Mouse (Mus musculus) layer of hippocampus, adult 2 months (tissue): ENCODE data around the gene Pla1a. TPM values are rescaled to one million over a fixed set of nuclear protein-coding genes. Genes with fewer than 3 reads are reported as not detected.

Experiments used
- DNase-seq, 2 experiments: peaks; one replicate each; pipeline ENCODE4 v3.0.0; 2022; ENCODE audit warnings: low spot score in 2 of 2
- H3K27ac ChIP-seq: fragments of 200-600 bp; 2 replicates; pipeline ENCODE4 v1.8.1; 2022
- H3K4me3 ChIP-seq: fragments of 200-600 bp; 2 replicates; pipeline ENCODE4 v1.8.1; 2022; ENCODE audit warnings: mild to moderate bottlenecking
- CTCF ChIP-seq: fragments of 200-600 bp; conservative IDR thresholded peaks from 2 replicates; pipeline ENCODE4 v1.8.1; 2022; ENCODE audit warnings: antibody characterized with exemption, mild to moderate bottlenecking, moderate library complexity
- total RNA-seq, 2 experiments: library from RNA; stranded (reverse); gene quantifications; 2 replicates each; pipeline ENCODE4 v1.2.3; 2021

Gene Pla1a
- total RNA-seq, 2 experiments from 2014 or later, result 0.76 to 0.97 TPM

- no peak for DNase-seq
- H3K27ac ChIP-seq, result no peak overlapping the region
- H3K4me3 ChIP-seq, result no peak overlapping the region
- no peak for TF ChIP-seq CTCF
Observed at GRCm38 (mm10) chr16:38360317-38360716, 72.6 kb downstream of the Pla1a start.

- DNase-seq, result no peak
- Histone ChIP-seq H3K27ac (no peak overlapping the region), H3K4me3 (no peak overlapping the region)
- TF ChIP-seq CTCF, result no peak
Observed at GRCm38 (mm10) chr16:38359857-38360256, 73.1 kb downstream of the Pla1a start.

GRCm38 (mm10) chr16:38359241-38359640 is 73.7 kb downstream of the Pla1a start:
- no peak for DNase-seq
- H3K27ac ChIP-seq, result no peak overlapping the region
- TF ChIP-seq CTCF, result no peak
- H3K4me3 ChIP-seq, result no peak overlapping the region

GRCm38 (mm10) chr16:38358256-38358812 is 74.6 kb downstream of the Pla1a start:
- H3K4me3 ChIP-seq, result no peak overlapping the region
- TF ChIP-seq CTCF, result no peak

GRCm38 (mm10) chr16:38354185-38354913 is 78.6 kb downstream of the Pla1a start:
- DNase-seq, result no peak
- Histone ChIP-seq H3K27ac (no peak overlapping the region), H3K4me3 (no peak overlapping the region)
- TF ChIP-seq CTCF, result no peak

More at GRCm38 (mm10) chr16:38358256-38358812, 74.6 kb downstream of the Pla1a start:
- H3K27ac ChIP-seq, result no peak overlapping the region
- no peak for DNase-seq

GRCm38 (mm10) chr16:38353642-38354041 is 79.3 kb downstream of the Pla1a start:
- no peak overlapping the region for H3K4me3 ChIP-seq
- DNase-seq, result no peak
- H3K27ac ChIP-seq, result no peak overlapping the region
- TF ChIP-seq CTCF, result no peak

GRCm38 (mm10) chr16:38352851-38353250 is 80.1 kb downstream of the Pla1a start:
- TF ChIP-seq CTCF, result no peak
- no peak for DNase-seq
- Histone ChIP-seq H3K4me3 (no peak overlapping the region), H3K27ac (no peak overlapping the region)

GRCm38 (mm10) chr16:38352031-38352430 is 80.9 kb downstream of the Pla1a start:
- no peak overlapping the region for H3K27ac ChIP-seq
- no peak for TF ChIP-seq CTCF
- no peak overlapping the region for H3K4me3 ChIP-seq
- DNase-seq, result no peak

- Histone ChIP-seq H3K27ac (no peak overlapping the region), H3K4me3 (no peak overlapping the region)
- no peak for TF ChIP-seq CTCF
- DNase-seq, result no peak
Observed at GRCm38 (mm10) chr16:38350939-38351338, 82.0 kb downstream of the Pla1a start.

- H3K27ac ChIP-seq, result no peak overlapping the region
- TF ChIP-seq CTCF, result no peak
- no peak overlapping the region for H3K4me3 ChIP-seq
- no peak for DNase-seq
Observed at GRCm38 (mm10) chr16:38350361-38350855, 82.5 kb downstream of the Pla1a start.

- TF ChIP-seq CTCF, result no peak
- DNase-seq, result no peak
Observed at GRCm38 (mm10) chr16:38349881-38350280, 83.1 kb downstream of the Pla1a start.

GRCm38 (mm10) chr16:38348217-38348761 is 84.7 kb downstream of the Pla1a start:
- Histone ChIP-seq H3K27ac (no peak overlapping the region), H3K4me3 (no peak overlapping the region)
- TF ChIP-seq CTCF, result no peak
- DNase-seq, result no peak

More at GRCm38 (mm10) chr16:38349881-38350280, 83.1 kb downstream of the Pla1a start:
- Histone ChIP-seq H3K27ac (no peak overlapping the region), H3K4me3 (no peak overlapping the region)

GRCm38 (mm10) chr16:38347588-38347987 is 85.4 kb downstream of the Pla1a start:
- Histone ChIP-seq H3K4me3 (peak overlapping the region; percentile 82), H3K27ac (peak overlapping the region; percentile 93; the same call in 1 of the 2 replicates)
- no peak for DNase-seq
- no peak for TF ChIP-seq CTCF
